Mouse (Mus musculus): ENCODE data around the gene Mtpn.

Mtpn gene

DNA sequence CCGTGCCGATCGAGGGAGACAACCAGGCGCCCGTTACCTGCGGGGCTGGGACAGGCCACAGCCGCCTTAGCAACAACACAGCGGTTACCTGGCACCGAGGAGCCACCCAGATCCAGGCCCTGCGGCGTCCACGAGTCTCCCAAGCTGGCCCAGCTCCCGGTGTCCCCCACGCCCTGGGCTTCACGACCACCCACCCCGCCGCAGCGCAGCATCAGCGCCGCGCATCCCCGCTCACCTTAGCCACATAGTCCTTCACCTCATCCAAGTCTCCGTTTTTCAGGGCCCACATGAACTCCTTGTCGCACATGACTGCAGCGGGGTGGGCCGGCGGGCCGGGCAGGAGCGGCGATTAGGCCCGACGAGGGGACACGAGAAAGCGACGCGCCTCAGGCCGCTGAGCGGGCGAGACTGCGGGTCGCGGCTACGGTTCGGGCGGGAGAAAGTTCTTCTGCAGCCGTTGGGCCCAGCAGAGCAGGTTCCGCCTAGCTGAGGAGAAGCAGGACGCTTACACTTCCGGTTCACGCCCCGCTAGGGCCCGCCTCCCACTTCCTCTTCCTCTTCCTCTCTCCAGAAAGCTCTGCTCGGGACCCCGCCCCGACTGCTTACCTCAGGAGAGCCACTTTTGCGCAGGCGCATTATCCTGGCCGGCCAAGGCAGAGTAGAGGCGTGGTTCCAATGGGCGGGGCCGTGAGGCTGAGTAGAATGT is at the start of gene Mtpn:
Mtpn (minus strand) TSS at position 585 of the 706 bp plus-strand sequence.
- peak; percentile 41; the same call in 1 of the 2 replicates for TF ChIP-seq GATA4 (IDR thresholded peaks at IDR 0.05; ENCODE audit: insufficient replicate concordance, low read length)

DNA sequence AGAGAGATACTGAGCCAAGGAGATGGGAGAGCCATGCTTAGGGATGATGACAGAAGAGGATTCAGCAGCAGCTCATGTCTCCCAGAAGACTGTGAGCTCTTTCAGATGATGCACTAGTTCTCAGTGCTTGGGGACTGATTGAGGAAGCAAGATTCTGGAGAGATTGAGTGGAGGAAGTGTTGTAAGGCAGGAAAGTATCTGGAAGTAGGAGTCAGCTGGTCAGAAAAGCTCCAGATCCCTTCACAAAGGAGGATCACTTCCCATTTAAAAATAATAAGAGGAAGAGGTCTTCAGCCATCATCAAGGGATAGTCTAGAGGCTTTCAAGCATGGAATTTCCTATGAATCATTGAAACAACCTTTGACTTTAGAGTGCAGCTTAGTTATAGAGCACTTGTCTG is 29.0 kb upstream of the Mtpn start:
- TF ChIP-seq GATA4 (IDR thresholded peaks at IDR 0.05; ENCODE audit: insufficient replicate concordance, low read length): no peak

DNA sequence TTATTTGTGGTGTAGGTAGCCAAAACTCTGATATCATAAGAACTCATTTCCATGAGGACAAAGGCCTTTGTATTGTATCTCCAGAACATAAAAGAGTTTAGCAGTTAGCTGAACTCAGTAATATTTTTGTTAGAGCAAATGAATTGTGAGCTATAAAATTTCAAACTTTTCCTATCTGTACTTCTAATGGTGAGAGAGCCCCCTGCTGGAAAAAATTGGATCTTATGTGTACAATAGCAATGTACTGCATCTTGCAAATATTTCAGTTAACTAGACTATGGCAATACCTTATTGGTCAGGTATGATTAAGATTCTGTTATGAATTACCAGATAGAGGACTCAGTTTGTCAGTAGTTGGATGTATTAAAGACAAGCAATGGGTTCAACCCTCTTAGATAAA is 28.1 kb upstream of the Mtpn start:
- no peak for TF ChIP-seq GATA4 (IDR thresholded peaks at IDR 0.05; ENCODE audit: insufficient replicate concordance, low read length)

DNA sequence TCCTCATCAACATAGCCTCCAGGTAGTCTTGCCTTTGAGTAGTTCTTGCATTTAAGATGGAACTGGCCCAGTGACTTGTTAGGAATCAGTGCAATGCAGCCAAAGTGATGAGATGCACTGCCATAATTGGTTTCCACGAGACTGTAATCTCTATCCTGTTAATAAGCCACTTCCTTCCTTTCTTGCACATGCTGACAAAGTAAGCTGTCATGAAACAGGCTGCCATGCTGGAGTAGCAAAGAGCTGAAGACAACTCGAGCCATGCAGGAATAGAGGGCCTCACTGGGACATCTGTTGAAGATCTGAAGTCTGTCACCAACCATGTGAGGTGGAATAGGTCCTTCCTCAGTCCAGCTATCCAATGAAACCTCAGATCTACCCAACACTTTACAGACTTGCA is 20.3 kb upstream of the Mtpn start:
- TF ChIP-seq GATA4 (IDR thresholded peaks at IDR 0.05; ENCODE audit: insufficient replicate concordance, low read length): no peak

DNA sequence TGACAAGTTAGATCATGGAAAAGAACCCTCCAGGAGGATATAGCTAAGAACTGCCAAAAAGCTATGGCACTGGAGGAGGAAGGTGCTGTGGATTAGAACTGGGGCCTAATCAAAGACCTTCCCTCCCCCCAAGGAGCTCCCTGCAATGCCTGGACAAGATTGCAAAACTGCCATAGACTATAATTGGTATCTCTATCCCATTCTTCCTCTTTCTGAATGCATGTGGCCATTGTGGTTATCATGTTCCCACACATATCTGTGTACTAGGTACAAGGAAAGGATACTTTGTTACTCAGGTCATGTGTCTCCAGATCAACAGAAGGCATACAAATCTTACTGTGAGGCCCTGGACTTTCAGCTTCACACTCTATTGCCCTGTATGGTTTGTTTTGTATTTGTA is 4.7 kb upstream of the Mtpn start:
- no peak for TF ChIP-seq GATA4 (IDR thresholded peaks at IDR 0.05; ENCODE audit: insufficient replicate concordance, low read length)

DNA sequence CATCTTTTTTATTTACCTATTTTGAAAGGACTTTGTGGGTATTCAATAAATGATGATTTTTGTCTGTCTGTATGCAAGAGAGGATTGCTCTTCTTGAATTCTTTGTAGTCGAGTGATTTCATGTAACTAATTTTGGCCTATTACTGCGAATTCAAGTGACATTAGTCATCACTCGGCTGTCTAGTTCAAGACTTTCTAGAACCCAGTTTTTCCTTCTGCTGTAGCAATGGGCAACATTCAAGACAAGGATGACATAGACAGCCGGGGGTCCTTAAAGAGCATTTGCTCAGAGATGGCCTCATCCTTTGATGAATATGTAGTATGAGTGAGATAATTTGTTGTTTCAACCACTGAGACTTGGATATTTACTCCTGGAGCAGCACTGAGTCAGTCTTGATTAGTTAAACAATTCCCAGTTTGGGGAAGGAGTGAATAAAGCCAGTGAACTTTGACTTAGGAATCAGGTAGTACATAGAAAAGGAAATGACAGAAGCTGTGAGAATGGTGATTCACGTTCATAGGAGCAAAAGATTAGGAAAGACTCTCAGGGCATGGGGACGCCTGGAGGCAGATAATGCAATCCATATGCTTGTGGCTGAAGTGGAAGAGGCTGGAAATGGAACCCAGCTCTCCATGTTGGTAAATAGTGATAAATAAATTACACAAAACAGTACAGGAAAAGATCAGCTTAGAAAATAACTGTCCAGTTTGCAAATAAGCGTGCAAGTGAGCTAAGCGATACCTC is 3.1 kb upstream of the Mtpn start:
- TF ChIP-seq GATA4 (IDR thresholded peaks at IDR 0.05; ENCODE audit: insufficient replicate concordance, low read length): no peak

DNA sequence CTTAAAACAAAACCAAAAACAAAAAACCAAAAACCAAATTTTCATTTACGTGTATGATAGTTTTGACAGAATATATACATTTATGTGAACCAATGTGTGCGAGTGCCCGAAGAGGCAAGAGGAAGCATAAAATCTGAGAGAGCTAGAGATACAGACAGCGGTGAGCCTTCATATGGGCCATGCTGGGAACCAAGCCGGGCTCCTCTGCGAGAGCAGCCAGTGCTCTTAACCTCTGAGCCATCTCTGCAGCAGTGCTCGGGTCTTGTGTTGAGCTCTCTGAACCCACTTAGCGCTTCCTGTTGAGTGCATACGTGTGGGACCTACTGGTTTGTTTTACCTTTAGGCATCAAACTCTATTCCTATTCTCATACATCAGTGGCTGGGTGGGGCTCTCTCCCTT is 689 bp upstream of the Mtpn start:
- TF ChIP-seq GATA4 (IDR thresholded peaks at IDR 0.05; ENCODE audit: insufficient replicate concordance, low read length): no peak

DNA sequence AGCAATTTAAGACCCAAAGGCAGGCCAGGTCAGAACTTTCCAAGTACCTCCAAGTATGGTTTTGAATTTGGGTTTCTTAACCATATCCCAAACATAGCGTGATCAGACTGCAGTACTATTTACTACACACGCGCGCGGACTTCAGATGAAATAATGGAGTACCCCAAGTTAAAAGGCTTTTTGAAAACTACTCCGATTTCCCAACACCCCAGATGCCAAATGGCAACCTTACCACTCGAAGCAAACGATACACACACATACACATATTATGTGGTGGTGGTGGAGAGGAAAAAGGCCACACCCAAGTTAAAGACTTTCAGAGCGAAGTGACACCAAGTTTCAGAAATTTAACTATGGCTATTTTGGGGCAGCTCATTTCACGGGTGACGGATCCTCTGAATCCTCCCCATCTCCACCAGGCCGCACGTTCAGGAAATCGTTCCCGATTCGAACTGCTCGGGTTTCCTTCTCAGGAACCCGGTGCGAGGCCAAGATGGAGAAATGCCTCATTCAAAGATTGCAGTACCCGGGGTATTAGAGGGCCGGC is 858 bp downstream of the Mtpn start:
- TF ChIP-seq GATA4 (IDR thresholded peaks at IDR 0.05; ENCODE audit: insufficient replicate concordance, low read length): no peak

DNA sequence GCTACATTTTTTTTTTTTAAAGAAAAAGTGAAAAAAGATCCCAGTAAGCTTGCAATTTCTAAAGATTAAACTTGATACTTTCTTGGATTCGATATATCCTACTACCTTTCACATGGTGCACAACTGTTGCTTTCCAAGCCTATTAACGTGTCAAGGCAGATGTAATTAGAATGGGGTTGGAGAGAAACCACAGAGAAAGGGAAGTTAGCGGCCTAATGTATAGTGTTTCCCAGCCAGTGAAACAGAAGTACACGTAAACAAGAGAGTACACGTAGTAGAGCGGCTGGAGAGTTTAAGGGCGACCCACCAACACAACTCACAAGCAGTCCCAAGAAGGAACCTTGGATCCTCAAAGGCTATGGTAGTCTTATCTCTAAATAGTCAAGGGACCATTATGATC is 3.7 kb downstream of the Mtpn start:
- TF ChIP-seq GATA4 (IDR thresholded peaks at IDR 0.05; ENCODE audit: insufficient replicate concordance, low read length): no peak

DNA sequence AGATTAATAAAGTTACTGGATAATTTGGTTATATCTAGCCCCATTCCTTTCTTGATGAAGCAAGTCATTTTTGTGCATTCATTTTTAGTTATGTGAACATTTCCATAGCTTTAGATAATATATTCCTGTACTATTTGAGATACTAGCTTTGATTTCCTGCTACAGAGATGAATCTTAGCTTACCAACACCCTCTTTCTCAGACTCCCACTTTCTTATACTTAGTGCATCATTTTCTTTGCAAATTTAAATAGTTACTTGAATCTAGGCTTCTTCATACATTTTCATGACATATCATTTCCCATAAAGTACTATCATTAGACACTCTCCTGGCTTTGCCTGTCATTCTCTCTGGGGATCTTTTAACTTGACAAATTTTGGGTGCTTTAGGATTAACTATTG is 26.3 kb downstream of the Mtpn start:
- TF ChIP-seq GATA4 (IDR thresholded peaks at IDR 0.05; ENCODE audit: insufficient replicate concordance, low read length): no peak

DNA sequence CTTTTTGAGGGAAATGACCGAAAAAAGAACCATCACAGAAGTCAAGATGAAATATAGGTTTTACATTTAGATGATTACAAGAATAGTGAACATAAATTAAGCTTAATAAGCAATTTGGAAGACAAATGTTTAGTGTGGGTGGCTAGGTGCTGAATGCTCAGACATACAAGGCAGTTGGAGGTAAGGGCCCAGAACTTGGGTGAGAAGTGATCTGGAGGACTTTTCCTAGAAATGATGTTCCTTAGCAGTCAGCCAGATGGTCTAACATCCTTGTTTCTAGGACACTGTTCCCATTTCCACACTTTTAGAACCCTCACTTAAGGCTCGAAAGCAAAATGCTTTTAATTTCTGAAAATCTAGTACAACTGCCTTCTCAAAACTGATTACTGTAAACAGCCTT is 34.9 kb downstream of the Mtpn start:
- no peak for TF ChIP-seq GATA4 (IDR thresholded peaks at IDR 0.05; ENCODE audit: insufficient replicate concordance, low read length)

DNA sequence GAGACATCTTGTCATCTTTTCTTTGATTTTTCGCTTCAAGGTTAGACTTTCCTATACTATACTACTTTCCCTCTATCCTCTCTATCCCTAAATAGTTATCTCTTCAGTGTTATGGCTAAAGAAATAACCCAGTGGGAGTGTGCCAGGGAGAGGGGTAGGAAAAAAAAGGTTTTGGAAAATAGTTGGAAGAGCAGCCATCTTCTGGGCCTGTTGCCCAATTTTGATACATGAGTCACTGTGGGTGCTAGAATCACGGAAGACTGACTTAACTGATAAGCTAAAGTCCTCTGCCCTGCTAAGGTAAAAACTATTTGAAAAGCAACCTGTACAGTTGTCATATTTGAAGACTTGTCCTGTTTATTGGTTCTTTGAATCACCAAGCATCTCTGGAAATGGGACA is 36.8 kb downstream of the Mtpn start:
- no peak for TF ChIP-seq GATA4 (IDR thresholded peaks at IDR 0.05; ENCODE audit: insufficient replicate concordance, low read length)

DNA sequence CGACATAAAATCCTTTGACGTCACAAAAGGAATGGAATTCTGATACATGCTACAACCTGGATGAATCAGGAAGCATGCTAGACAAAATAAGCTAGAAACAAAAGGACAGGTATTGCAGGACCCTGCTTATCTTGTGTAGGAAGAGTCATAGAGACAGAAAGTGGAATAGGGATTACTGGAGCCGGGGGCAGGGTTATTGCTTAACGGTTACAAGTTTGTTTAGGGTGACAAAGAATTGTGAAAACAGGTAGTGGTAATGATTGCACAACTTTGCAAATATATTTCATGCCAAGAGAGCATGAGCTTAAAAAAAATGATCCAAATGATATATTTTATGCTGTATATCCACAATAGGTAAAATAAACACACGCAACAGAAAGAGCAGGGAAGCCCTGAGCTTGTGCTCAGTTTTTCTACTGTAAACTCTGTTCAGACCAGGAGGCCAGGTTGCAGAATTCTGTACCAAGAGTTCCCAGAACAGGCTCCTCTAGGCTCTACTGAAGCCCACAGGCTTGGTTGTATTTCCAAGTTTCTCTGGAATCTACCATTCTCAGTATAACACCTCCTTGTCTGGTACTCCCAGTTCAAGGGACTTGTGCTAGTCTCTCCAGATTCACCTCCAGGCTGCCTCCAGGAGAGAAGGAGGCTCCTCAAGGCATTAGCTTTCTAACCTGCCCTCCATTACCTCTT is 39.6 kb downstream of the Mtpn start:
- peak; percentile 40; the same call in 1 of the 2 replicates for TF ChIP-seq GATA4 (IDR thresholded peaks at IDR 0.05; ENCODE audit: insufficient replicate concordance, low read length)

DNA sequence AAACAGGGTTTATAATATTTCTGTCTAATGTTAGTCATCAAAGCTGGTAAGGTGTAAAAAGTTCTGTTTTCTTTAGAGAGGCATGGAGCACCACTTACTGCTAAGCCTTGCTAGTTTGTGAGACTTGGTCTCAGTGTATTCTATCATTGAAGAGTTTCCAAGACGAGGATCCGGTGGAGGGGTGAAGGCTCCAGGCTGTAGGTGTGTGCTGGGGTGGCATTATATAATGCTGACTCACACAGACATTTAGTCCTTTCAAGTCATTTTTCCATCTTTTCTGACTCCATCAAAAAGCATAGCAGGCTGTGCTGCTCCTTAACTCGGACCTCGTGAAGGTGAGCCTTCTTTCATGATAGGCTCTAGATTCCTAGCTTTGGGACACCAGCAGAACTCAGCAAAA is 42.3 kb downstream of the Mtpn start:
- no peak for TF ChIP-seq GATA4 (IDR thresholded peaks at IDR 0.05; ENCODE audit: insufficient replicate concordance, low read length)

DNA sequence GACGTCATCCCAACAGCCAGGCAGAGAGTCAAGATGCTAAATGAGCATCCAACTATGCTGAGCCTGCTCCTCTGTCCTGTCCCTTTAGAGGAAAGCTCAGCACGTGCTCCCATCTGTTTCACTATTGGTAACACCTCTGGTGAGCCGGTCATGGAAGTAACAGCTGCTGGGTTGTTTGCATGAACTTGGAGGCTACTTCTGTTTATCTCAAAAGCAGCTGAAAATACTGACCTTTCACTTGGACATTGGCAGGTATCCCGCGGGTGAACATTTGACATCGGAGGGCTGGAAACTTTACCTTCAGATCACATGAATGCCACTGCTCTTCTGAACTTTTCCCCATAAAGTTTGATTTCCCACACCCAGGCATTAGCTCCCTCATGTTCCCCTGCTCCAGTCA is 45.8 kb downstream of the Mtpn start:
- no peak for TF ChIP-seq GATA4 (IDR thresholded peaks at IDR 0.05; ENCODE audit: insufficient replicate concordance, low read length)
